ENCODE assay signal across 8 mouse cellular contexts in the genomic region with DNA sequence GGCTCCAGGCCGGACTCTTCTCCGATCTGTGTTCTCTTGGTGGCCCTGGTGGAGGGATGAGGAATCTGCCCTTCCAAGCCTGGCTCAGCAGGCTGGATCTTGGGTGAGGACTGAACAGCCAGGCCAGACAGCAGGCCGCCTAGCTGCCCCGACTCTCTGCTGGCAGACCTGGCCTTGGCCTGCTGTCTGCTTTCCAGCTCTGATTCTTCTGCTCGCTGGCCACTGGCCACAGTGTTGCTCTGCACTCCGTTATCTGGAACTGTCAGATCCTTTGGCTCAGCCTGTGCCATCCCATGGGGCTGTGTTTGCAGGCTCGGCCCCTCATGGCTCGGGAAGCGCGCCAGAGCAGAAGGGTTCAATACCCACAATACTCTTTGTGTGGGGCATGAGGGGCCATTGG.
DNase-seq lines count a peak whose midpoint lies in the region; ATAC-seq lines count a peak whose summit lies in the region.

No protein-coding gene starts in this region.

- H3K4me2 ChIP-seq in forebrain, embryonic 15.5 days (replicated peaks), result no peak overlapping the region
- H3K4me2 ChIP-seq in heart, embryonic 15.5 days, result no peak overlapping the region

- DNase-seq in 3T3-L1 (ENCODE audit: low read depth, low spot score), result peak; percentile 19
- DNase-seq in adrenal gland, adult 2 months, result peak; percentile 92
- peak; percentile 7 to 30 for DNase-seq in left cerebral cortex, adult 9 months (ENCODE audit: low spot score in 2 of 2)
- DNase-seq in right cerebral cortex, postnatal 10 days (ENCODE audit: low spot score in 2 of 2), result peak; percentile 78 to 79
- DNase-seq in kidney, postnatal 14 days, result no peak
- DNase-seq in thymus, postnatal 0 days (ENCODE audit: low spot score), result no peak

- H3K36me3 ChIP-seq in forebrain, embryonic 15.5 days, result no peaks in the 10 kb centered on the region
- no peaks in the 10 kb centered on the region for H3K36me3 ChIP-seq in heart, embryonic 15.5 days

- peaks cover 10% of the 10 kb centered on the region for H3K4me1 ChIP-seq in forebrain, embryonic 15.5 days
- H3K4me1 ChIP-seq in heart, embryonic 15.5 days (replicated peaks), result peaks cover 25% of the 10 kb centered on the region

- H3K4me3 ChIP-seq in forebrain, embryonic 15.5 days, result no peak overlapping the region
- no peak overlapping the region for H3K4me3 ChIP-seq in heart, embryonic 15.5 days

- ATAC-seq in forebrain, embryonic 15.5 days (replicated peaks), result peak; percentile 76
- ATAC-seq in heart, embryonic 15.5 days (replicated peaks; ENCODE audit: insufficient number of reproducible peaks, insufficient read depth, low FRiP score, low read depth), result peak; percentile 79

- H3K27me3 ChIP-seq in forebrain, embryonic 15.5 days, result no peaks in the 10 kb centered on the region
- no peaks in the 10 kb centered on the region for H3K27me3 ChIP-seq in heart, embryonic 15.5 days

- H3K9me3 ChIP-seq in forebrain, embryonic 15.5 days, result no peaks in the 10 kb centered on the region
- no peaks in the 10 kb centered on the region for H3K9me3 ChIP-seq in heart, embryonic 15.5 days (replicated peaks)

- H3K27ac ChIP-seq in forebrain, embryonic 15.5 days (replicated peaks), result no peak overlapping the region
- 0 out of 2 replicates have a peak overlapping the region, but pooled peaks have one; percentile 4 for H3K27ac ChIP-seq in heart, embryonic 15.5 days

- H3K9ac ChIP-seq in forebrain, embryonic 15.5 days (replicated peaks), result no peak overlapping the region
- H3K9ac ChIP-seq in heart, embryonic 15.5 days, result no peak overlapping the region

- WGBS in forebrain, embryonic 15.5 days, result 57% methylated on average over 10 of the region's 10 CpGs
- WGBS in heart, embryonic 15.5 days, result 40% methylated on average over 10 of the region's 10 CpGs

Comparison
In these comparisons a context has a peak if more than half of its experiments do, and no peak if none do; other contexts are left out.
1. DNase-seq: peak in 3T3-L1 (single experiment), adrenal gland, adult 2 months (single experiment), left cerebral cortex, adult 9 months (2 of 2) and right cerebral cortex, postnatal 10 days (2 of 2); none in kidney, postnatal 14 days (single experiment) and thymus, postnatal 0 days (single experiment).